Mouse (Mus musculus) c-Kit-positive CD71-positive TER-119-negative erythroid progenitor cells, embryonic 14.5 days (primary cell): ENCODE measurements at regions not wholly inside any gene's neighbourhood (a gene's known extent, or its start where the extent isn't known, plus 50 kb on each side); places are given as distances from the start of the nearest gene placed in this dataset.

Source experiments
- DNase-seq: peaks from one replicate; pipeline ENCODE4 v3.0.0-alpha.2; 2013; ENCODE audit warnings: low read depth

DNA sequence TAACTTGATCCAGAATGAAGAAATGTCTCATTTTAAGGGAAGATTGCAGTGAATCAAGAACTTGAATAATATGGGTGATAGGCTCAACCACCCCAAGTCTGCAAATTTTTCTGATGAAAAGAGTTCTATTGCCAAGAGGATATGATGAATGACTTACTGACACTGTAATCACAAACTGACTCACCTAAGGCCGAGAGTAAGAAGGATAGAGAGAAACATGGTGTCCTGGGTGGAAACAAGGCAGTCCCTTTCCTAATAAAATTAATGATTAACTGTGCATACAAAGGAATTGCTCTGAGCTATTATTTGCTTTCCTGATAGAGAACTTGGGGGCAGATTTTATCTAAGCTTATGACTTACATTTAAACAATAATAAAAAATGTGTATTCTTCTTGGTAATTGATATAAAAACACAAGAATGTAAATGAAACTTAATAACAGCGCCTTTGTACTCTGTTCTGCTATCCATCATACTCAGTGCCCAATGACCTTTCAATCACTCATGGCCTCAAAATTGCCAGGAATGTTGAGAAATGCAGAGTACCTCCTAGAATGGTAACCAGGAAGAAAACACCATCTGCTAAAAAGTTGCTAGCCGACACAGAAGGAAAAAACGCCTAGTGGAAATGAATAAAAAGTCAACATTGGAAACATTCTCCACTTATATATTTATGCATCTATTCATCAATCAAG, 606.7 kb downstream of the Efnb2 start:
- no peak for DNase-seq

GRCm38 (mm10) chr8:8051186-8051585, 609.9 kb downstream of the Efnb2 start:
- no peak for DNase-seq

GRCm38 (mm10) chr8:8050778-8051177, 610.3 kb downstream of the Efnb2 start:
- DNase-seq: no peak

- no peak for DNase-seq
These were observed 616.1 kb downstream of the Efnb2 start for GRCm38 (mm10) chr8:8044926-8045325.

DNA sequence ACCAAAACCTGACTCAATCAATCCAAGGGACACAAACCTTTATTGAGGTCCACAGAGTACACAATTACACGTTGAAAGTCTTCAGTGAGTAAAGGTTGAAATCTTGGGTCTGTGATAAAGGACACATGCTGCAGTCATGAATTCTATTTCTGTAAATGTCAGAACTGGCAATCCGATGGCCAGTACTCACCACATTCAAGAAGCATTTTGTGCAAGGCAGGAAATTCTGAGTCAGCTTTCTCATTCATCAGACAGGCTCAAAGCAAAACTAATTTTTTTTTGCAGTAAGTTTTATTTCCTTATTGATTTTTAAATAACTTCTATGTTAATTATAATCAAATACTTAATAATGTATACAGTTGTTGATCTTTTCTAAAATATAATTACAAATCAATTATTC, 616.7 kb downstream of the Efnb2 start:
- no peak for DNase-seq

DNA sequence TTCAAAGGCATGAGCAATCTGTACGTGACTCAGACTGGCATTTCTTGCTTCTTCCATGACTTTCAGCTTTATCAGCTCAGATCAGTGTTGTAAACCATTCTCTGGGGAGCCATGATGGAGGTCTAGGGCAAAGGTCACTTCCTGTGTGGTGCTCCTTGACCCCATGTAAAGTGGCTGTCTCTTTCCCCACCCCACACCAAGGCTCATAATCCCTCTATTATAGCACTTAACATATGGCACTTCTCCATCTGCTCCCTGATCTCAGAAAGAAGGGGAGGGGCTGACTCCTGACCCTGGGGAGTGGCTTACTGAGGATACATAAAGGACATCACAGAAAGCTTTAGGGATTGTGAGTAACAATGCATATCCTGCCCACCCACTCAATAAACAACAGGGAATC, 623.1 kb downstream of the Efnb2 start:
- no peak for DNase-seq

- DNase-seq: no peak
These were observed 649.9 kb downstream of the Efnb2 start for GRCm38 (mm10) chr8:8011151-8011550.

GRCm38 (mm10) chr8:7994905-7995304, 666.1 kb downstream of the Efnb2 start:
- DNase-seq: no peak

DNA sequence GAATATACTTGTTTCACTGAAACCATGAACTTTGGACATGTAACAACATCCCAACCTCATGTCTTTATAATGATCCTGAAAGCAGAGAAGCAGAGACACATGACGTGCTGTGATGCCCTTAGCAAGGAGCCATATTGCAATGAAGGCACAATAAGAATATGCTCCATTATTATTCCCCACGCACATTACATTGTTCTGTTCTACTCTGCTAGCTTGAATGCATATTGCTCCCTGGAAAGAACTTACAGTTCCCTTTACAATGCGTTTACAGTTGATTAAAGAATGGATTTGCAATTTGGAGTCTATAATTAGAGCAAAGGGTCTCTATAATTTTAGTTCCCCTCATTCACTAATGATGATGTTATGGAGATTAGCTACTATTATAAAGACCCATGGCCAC, 672.2 kb downstream of the Efnb2 start:
- DNase-seq: no peak

DNA sequence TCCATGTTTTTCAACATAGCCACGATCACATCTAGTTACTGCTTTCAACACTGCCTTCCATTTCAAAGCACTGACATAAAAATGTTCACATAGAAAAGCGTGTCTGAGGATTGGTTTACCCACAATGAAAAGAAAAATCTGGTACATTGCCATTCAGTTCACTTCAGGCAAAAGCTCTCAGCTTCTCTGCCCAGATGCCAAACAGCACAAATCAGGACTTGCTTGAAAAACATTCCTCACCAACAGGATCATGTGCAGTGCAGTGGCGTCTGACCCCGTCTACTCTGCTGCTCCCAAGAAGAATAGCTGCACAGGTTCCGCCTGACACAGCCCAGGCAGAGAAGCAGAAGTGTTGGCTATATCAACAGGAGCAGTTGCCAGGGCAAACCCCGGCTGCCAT, 684.0 kb downstream of the Efnb2 start:
- no peak for DNase-seq

DNA sequence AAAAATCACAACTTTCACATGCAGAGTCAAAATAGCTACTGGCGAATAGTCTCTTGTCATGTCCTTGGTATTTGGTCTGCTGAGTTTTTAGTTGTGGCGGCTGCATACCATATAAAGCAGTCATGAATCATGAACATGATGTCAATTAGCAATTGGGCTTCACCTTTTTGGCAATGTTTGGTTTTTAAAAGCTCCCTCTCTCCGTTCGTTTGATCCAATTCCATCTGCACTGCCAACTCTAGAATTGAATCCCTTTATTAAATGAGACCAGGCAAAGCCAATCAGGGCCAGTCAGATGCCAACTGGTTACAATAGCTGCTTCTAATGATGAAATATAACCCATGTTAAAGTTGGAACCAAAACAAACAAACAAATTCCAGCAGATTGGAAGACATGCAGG, 687.3 kb downstream of the Efnb2 start:
- no peak for DNase-seq

DNA sequence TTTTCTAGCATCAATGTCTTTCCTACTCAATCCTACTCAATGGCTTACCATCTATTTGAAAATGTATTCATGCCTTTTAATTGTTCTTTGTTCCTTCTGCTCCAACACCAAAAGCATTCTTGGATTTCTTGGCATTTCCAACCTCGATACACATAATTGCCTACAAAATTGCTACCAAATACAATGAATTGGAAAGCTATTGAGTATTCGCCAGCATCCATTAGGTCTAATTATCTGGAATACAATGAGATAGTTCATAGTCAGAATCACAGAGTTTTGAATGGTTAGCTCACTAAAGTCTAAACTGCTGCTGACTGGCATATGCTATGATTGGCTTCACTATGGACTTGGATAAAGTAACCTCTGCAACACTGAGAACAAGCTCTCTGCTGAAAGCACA, 696.8 kb downstream of the Efnb2 start:
- no peak for DNase-seq

GRCm38 (mm10) chr8:7956745-7957144, 704.3 kb downstream of the Efnb2 start:
- DNase-seq: no peak

GRCm38 (mm10) chr8:7954851-7955250, 706.2 kb downstream of the Efnb2 start:
- DNase-seq: no peak

GRCm38 (mm10) chr8:7945966-7946775, 714.9 kb downstream of the Efnb2 start:
- no peak for DNase-seq

DNA sequence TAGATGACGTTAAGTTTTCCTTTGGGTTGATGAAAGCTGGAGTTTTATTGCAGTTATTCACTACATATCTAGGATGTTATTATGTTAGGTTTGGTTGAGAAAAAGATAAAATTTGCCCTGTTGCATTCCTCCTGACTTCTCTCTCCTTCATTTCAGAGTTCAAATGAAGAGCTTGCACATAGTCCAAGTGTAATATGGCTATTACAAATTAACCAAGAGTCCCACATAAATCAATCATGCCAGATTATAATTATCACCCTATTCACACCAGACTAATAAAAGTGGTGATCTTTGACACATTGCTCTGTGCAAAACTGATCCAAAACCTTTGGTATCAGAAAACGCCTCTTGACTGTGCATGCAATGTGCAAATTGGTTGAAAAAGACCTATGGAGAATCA, 724.4 kb downstream of the Efnb2 start:
- DNase-seq: no peak

DNA sequence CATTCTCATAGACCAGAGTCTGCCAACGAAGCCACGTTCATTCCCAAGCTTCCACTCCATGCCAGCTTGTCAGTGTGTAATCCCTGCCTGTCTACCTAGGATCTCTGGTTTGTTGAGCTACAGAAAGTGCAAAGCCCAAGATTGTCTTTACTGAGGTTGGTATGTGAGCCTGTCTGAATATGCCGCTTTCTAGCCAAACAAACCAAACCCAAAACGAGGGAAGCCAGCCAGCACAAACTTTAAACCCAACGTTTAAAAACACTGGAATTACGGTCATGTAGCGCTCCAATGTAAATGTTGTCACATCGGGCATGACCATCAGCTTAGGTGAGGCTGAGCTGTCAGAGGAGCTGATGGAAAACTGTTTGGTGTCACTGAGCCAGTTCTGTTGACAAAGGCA, 741.6 kb downstream of the Efnb2 start:
- DNase-seq: no peak

DNA sequence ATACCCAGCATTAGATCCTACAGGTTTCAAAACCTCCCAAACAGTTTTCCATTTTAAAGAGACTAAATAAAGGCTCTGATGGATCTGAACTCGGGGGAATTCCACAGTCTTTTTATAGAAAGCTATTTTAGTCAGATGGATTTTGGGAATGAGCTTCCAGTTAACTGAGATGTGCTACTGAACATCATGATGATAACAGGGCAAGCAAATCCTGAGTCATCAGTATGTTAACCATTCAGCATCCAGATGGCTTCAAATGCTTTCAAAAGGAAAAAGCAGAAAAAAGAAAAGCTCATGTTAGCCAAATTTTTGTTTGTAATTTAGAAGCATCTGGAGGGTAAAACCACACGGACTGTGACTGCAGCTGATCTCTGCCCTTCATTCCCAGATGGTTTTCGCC, 766.7 kb downstream of the Efnb2 start:
- DNase-seq: no peak

DNA sequence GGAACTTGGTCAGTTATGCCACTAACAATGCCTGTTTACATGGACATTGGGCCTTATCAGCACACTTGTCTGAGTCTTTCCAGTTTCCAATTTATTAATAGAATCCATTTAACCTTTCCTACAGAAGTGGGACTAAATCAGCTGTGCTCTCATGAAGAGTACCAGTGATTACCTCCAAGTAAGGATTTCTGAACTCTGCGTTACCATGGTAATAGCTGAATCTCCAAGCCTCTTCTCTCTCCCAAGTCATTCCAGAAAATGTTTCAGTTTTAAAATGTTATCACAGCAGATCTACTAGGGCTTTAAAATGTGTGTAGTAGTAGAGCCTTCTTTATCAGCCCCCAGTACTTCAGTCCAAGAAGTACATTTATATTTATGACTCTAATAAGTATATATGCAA, 807.9 kb downstream of the Efnb2 start:
- DNase-seq: no peak

GRCm38 (mm10) chr8:7850573-7850972, 810.5 kb downstream of the Efnb2 start:
- no peak for DNase-seq

DNA sequence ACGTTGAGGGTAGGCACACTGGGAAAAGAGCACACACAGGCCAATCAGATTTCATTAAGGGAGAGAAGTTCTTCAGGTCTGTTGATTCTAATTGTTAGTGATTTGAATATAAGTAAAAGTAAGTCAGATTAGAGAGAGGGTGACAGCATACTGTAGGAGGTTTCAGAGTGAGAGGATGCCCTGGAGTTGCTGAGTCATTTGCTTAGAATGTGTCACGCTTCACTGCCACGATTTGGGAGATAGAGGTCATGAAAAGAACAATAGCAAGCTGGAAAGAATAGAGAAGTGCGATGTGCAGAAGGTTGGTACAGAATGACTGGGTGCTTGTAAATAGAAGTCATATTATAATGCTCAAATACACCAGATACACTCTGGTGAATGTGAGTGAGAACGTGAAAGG, 829.1 kb downstream of the Efnb2 start:
- no peak for DNase-seq

DNA sequence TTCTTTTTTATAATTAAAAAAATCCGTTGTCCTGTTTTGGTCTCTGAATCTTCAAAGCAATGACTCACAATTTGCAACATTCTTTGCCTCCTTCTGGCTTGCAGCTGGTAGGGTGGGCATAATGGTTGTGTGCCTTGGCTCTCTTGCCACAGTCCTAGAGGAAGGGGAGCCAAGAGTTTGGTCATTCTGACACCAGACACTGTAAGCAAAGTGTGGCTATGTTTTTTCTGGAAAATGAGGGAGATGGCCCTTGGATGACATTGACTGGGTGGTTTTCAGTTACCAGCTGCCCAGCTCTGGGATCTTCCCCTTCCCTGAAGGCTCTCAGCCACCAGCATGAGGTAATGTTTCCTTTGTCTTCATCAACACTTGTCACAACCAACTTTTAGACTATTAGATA, 833.2 kb downstream of the Efnb2 start:
- DNase-seq: no peak

- no peak for DNase-seq
These were observed 852.6 kb downstream of the Efnb2 start for GRCm38 (mm10) chr8:7808395-7808794.

- DNase-seq: no peak
These were observed 861.8 kb downstream of the Efnb2 start for GRCm38 (mm10) chr8:7799221-7799620.
